Mouse (Mus musculus): ENCODE measurements around the gene Aifm2. TPM values are rescaled to one million over a fixed set of nuclear protein-coding genes. Genes with fewer than 3 reads are reported as not detected.
A peak's percentile ranks its signal among the peaks of the same experiment; 100 is the strongest.

Gene Aifm2
- total and polyA plus RNA-seq, 2 experiments from 2014 or later = 19.2 to 21.4 TPM

- WGBS = 92% methylated on average over 7 of the region's 7 CpGs
- H3K36me3 ChIP-seq (ENCODE audit: insufficient read depth, low read length) = no peaks in the 10 kb centered on the region
- no peak for TF ChIP-seq CTCF (IDR thresholded peaks at IDR 0.05)
- no peaks in the 10 kb centered on the region for H3K4me1 ChIP-seq (ENCODE audit: insufficient read depth, low read length)
- H3K9me3 ChIP-seq (ENCODE audit: low read length) = no peaks in the 10 kb centered on the region
- H3K9ac ChIP-seq (replicated peaks; ENCODE audit: low read length, poor library complexity, severe bottlenecking) = no peak overlapping the region
- no peak overlapping the region for H3K27ac ChIP-seq (ENCODE audit: low read depth, low read length)
- H3K27me3 ChIP-seq (ENCODE audit: insufficient read depth, low read length) = no peaks in the 10 kb centered on the region
- ATAC-seq (ENCODE audit: low FRiP score) (no peak), DNase-seq (ENCODE audit: low spot score) (no peak)
- no peak overlapping the region for H3K4me2 ChIP-seq (ENCODE audit: low read depth, low read length, poor library complexity, severe bottlenecking)
- no peak overlapping the region for H3K4me3 ChIP-seq (ENCODE audit: low read depth, low read length)
Observed at GRCm38 (mm10) chr10:61720331-61720730, 5.3 kb downstream of the Aifm2 start.

- Histone ChIP-seq H3K27me3 (ENCODE audit: insufficient read depth, low read length) (no peaks in the 10 kb centered on the region), H3K27ac (ENCODE audit: low read depth, low read length) (no peak overlapping the region), H3K9ac (replicated peaks; ENCODE audit: low read length, poor library complexity, severe bottlenecking) (no peak overlapping the region), H3K36me3 (ENCODE audit: insufficient read depth, low read length) (no peaks in the 10 kb centered on the region), H3K4me2 (ENCODE audit: low read depth, low read length, poor library complexity, severe bottlenecking) (no peak overlapping the region), H3K9me3 (ENCODE audit: low read length) (no peaks in the 10 kb centered on the region), H3K4me3 (ENCODE audit: low read depth, low read length) (no peak overlapping the region), H3K4me1 (ENCODE audit: insufficient read depth, low read length) (no peaks in the 10 kb centered on the region)
- 89% methylated on average over 3 of the region's 3 CpGs for WGBS
- DNase-seq (ENCODE audit: low spot score) (no peak), ATAC-seq (ENCODE audit: low FRiP score) (no peak)
- no peak for TF ChIP-seq CTCF (IDR thresholded peaks at IDR 0.05)
Observed at GRCm38 (mm10) chr10:61722215-61722614, 7.2 kb downstream of the Aifm2 start.

GRCm38 (mm10) chr10:61723271-61723670 is 8.2 kb downstream of the Aifm2 start:
- Histone ChIP-seq H3K36me3 (ENCODE audit: insufficient read depth, low read length) (no peaks in the 10 kb centered on the region), H3K27ac (ENCODE audit: low read depth, low read length) (no peak overlapping the region), H3K4me2 (ENCODE audit: low read depth, low read length, poor library complexity, severe bottlenecking) (no peak overlapping the region), H3K4me3 (ENCODE audit: low read depth, low read length) (no peak overlapping the region), H3K9ac (replicated peaks; ENCODE audit: low read length, poor library complexity, severe bottlenecking) (no peak overlapping the region), H3K27me3 (ENCODE audit: insufficient read depth, low read length) (no peaks in the 10 kb centered on the region), H3K9me3 (ENCODE audit: low read length) (no peaks in the 10 kb centered on the region), H3K4me1 (ENCODE audit: insufficient read depth, low read length) (no peaks in the 10 kb centered on the region)
- no peak for DNase-seq (ENCODE audit: low spot score)
- TF ChIP-seq CTCF (IDR thresholded peaks at IDR 0.05) = no peak
- 73% methylated on average over 6 of the region's 6 CpGs for WGBS
- ATAC-seq (ENCODE audit: low FRiP score) = no peak

GRCm38 (mm10) chr10:61729181-61729580 is 14.1 kb downstream of the Aifm2 start:
- Histone ChIP-seq H3K27me3 (ENCODE audit: insufficient read depth, low read length) (no peaks in the 10 kb centered on the region), H3K4me1 (ENCODE audit: insufficient read depth, low read length) (no peaks in the 10 kb centered on the region), H3K4me2 (ENCODE audit: low read depth, low read length, poor library complexity, severe bottlenecking) (no peak overlapping the region), H3K27ac (ENCODE audit: low read depth, low read length) (no peak overlapping the region), H3K9ac (replicated peaks; ENCODE audit: low read length, poor library complexity, severe bottlenecking) (no peak overlapping the region), H3K4me3 (ENCODE audit: low read depth, low read length) (no peak overlapping the region), H3K9me3 (ENCODE audit: low read length) (no peaks in the 10 kb centered on the region), H3K36me3 (ENCODE audit: insufficient read depth, low read length) (peaks cover 3% of the 10 kb centered on the region; the same call in 1 of the 2 replicates)
- WGBS = 88% methylated on average over 11 of the region's 11 CpGs
- no peak for DNase-seq (ENCODE audit: low spot score)
- no peak for TF ChIP-seq CTCF (IDR thresholded peaks at IDR 0.05)
- ATAC-seq (ENCODE audit: low FRiP score) = no peak

- Histone ChIP-seq H3K27ac (ENCODE audit: low read depth, low read length) (no peak overlapping the region), H3K4me3 (ENCODE audit: low read depth, low read length) (no peak overlapping the region), H3K9ac (replicated peaks; ENCODE audit: low read length, poor library complexity, severe bottlenecking) (no peak overlapping the region), H3K9me3 (ENCODE audit: low read length) (no peaks in the 10 kb centered on the region), H3K4me1 (ENCODE audit: insufficient read depth, low read length) (no peaks in the 10 kb centered on the region), H3K4me2 (ENCODE audit: low read depth, low read length, poor library complexity, severe bottlenecking) (no peak overlapping the region), H3K36me3 (ENCODE audit: insufficient read depth, low read length) (peaks cover 3% of the 10 kb centered on the region; the same call in 1 of the 2 replicates), H3K27me3 (ENCODE audit: insufficient read depth, low read length) (no peaks in the 10 kb centered on the region)
- DNase-seq (ENCODE audit: low spot score) (no peak), ATAC-seq (ENCODE audit: low FRiP score) (no peak)
- 97% methylated on average over 6 of the region's 6 CpGs for WGBS
- TF ChIP-seq CTCF (IDR thresholded peaks at IDR 0.05) = no peak
Observed at GRCm38 (mm10) chr10:61730171-61730570, 15.1 kb downstream of the Aifm2 start.

GRCm38 (mm10) chr10:61734377-61734776 is 19.3 kb downstream of the Aifm2 start:
- no peak overlapping the region for H3K4me3 ChIP-seq (ENCODE audit: low read depth, low read length)
- no peak overlapping the region for H3K4me2 ChIP-seq (ENCODE audit: low read depth, low read length, poor library complexity, severe bottlenecking)
- ATAC-seq (ENCODE audit: low FRiP score) (no peak), DNase-seq (ENCODE audit: low spot score) (no peak)
- TF ChIP-seq CTCF (IDR thresholded peaks at IDR 0.05) = peak; percentile 80
- no peak overlapping the region for H3K9ac ChIP-seq (replicated peaks; ENCODE audit: low read length, poor library complexity, severe bottlenecking)
- H3K9me3 ChIP-seq (ENCODE audit: low read length) = no peaks in the 10 kb centered on the region
- no peaks in the 10 kb centered on the region for H3K4me1 ChIP-seq (ENCODE audit: insufficient read depth, low read length)
- no peak overlapping the region for H3K27ac ChIP-seq (ENCODE audit: low read depth, low read length)
- WGBS = 37% methylated on average over 3 of the region's 3 CpGs
- no peaks in the 10 kb centered on the region for H3K27me3 ChIP-seq (ENCODE audit: insufficient read depth, low read length)
- H3K36me3 ChIP-seq (ENCODE audit: insufficient read depth, low read length) = peaks cover 16% of the 10 kb centered on the region
